Mouse (Mus musculus) kidney, adult 2 months (tissue): ENCODE measurements around the gene Exoc3l. TPM values are rescaled to one million over a fixed set of nuclear protein-coding genes. Genes with fewer than 3 reads are reported as not detected.
A peak's percentile ranks its signal among the peaks of the same experiment; 100 is the strongest.

Experiments used
- DNase-seq: peaks from one replicate; pipeline ENCODE4 v3.0.0; 2021
- H3K27ac ChIP-seq: fragments of 200-500 bp; 2 replicates; pipeline ENCODE4 v1.5.1; 2012; ENCODE audit warnings: low read depth, low read length, control low read depth, inconsistent platforms; ENCODE audit not compliant: insufficient read depth
- H3K27me3 ChIP-seq: fragments of 200-500 bp; replicated peaks from 2 replicates; pipeline ENCODE4 v1.6.1; 2012; ENCODE audit warnings: mild to moderate bottlenecking, moderate library complexity, low read length, inconsistent platforms; ENCODE audit not compliant: control insufficient read depth, insufficient read depth
- H3K36me3 ChIP-seq: fragments of 200-500 bp; 2 replicates; pipeline ENCODE4 v1.6.1; 2012; ENCODE audit warnings: mild to moderate bottlenecking, moderate library complexity, low read length, inconsistent platforms; ENCODE audit not compliant: control insufficient read depth, insufficient read depth
- H3K4me1 ChIP-seq: fragments of 200-500 bp; 2 replicates; pipeline ENCODE4 v1.6.1; 2011; ENCODE audit warnings: low read length; ENCODE audit not compliant: control insufficient read depth, insufficient read depth
- H3K4me3 ChIP-seq: fragments of 200-500 bp; 2 replicates; pipeline ENCODE4 v1.5.1; 2011; ENCODE audit warnings: mild to moderate bottlenecking, low read depth, low read length, control low read depth; ENCODE audit not compliant: insufficient read depth
- CTCF ChIP-seq: fragments of 200-500 bp; conservative IDR thresholded peaks from 2 replicates; pipeline ENCODE4 v1.5.1; 2011; ENCODE audit warnings: low read depth, mild to moderate bottlenecking, control low read depth, low read length, moderate library complexity, mixed read lengths; ENCODE audit not compliant: insufficient read depth, insufficient read length
- POLR2A ChIP-seq: fragments of 200-500 bp; IDR thresholded peaks from one replicate; pipeline ENCODE4 v1.6.1; 2011; ENCODE audit warnings: low read depth, low read length, control low read depth
- WGBS: fragments of 180-500 bp; shearing (Covaris S2); methylation state at CpG from one replicate; pipeline ENCODE4 v1.1.7; 2018; 5-methylcytosine and 5-hydroxymethylcytosine counted together
- polyA plus RNA-seq: library from polyadenylated mRNA; depleted of rRNA; stranded (reverse); fragments of >200 nt; gene quantifications from 2 replicates; pipeline ENCODE4 v1.2.3, GENCODE M21; 2012

Gene Exoc3l
- polyA plus RNA-seq, 1 experiment = 11.7 TPM

DNA sequence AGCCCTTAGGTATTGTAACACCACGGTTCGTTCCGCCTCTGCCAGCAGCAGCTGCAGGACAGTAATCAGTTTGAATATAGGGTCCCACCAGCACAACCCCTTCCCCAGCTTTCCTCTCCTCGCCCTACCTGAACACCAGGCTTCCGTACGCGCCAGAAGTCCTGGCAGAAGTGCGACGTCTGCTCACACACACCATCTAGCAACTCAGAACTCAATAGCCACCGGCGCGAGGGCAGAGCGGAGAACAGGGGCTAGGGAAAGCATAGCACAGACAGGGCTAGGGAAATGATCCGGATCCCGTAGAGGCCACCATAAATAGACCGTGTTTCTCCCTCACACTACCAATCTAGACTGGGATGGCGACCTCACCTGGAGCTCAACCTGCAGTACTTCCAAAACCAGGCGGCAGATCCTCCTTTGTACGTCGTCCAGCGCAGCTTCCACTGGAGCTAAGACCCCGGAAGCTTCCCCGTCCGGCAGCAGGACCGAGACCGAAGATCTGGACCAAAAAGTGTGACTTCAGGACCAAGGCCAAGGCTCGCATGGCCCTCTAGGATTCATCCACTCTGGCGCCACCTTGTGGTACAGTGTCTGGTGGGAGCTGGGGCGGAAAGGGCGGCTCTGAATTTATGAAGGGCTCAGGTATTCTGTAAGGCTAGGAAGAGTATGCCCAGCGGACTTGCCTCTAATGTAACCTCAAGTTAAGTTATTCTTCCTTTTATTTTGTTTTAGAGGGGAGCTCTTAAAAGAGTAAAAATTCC is 5.2 kb downstream of the Exoc3l start:
- Histone ChIP-seq H3K4me3 (no peak overlapping the region), H3K4me1 (peaks cover 7% of the 10 kb centered on the region; the same call in 1 of the 2 replicates), H3K27ac (no peak overlapping the region), H3K27me3 (no peaks in the 10 kb centered on the region), H3K36me3 (no peaks in the 10 kb centered on the region)
- WGBS = 17% methylated on average over 31 of the region's 31 CpGs
- peak; percentile 91 for DNase-seq
- TF ChIP-seq POLR2A = no peak
- peak; percentile 93 for TF ChIP-seq CTCF

GRCm38 (mm10) chr8:105289805-105290460 is 6.0 kb downstream of the Exoc3l start, which contains the start of gene 4931428F04Rik:
4931428F04Rik (minus strand) TSS chr8:105289864.
- WGBS = 8% methylated on average over 43 of the region's 43 CpGs
- H3K4me3 ChIP-seq = peak within 1 kb of the TSS; percentile 59
- H3K4me1 ChIP-seq = peaks cover 7% of the 10 kb centered on the region; the same call in 1 of the 2 replicates
- TF ChIP-seq CTCF (peak; percentile 53), POLR2A (no peak)
- H3K27me3 ChIP-seq = no peaks in the 10 kb centered on the region
- H3K27ac ChIP-seq = peak within 1 kb of the TSS; percentile 30; the same call in 1 of the 2 replicates
- DNase-seq = peak; percentile 28
- no peaks in the 10 kb centered on the region for H3K36me3 ChIP-seq

DNA sequence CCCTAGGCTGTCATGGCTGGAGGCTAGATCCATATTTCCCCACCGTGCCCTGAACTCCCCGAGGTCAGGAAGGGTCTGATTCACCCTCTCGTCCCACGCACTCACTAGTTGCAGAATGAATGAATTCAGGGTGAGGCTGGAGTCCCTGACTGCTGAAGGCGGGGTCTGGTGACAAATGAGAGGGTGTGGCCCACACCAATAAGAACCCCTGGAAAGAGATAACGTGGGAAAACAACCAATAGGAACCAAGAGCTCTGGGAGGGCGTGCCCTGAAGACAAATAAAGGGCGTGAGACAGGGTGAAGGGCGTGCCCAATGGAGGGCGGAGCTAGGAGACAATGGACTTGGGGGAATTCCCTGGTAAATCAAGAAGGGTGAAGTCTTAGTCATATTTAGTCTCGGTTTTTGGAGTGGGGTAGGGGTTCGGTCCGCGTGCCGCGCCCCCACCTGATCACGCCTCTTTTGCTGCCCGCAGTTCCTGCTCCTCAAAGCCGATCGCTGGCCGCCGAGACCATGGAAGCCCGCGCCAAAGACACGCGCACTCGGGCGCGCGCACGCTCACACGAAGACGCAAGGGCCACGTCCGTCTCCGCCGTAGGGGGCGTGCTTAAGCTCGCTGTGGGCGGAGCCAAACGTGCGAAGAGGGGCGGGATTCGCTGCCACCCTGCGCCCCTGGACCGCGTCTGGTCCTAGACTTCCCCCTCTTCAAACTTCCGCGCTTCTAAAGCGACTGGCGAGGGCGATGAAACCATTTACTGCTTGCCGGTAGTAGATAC is 6.8 kb downstream of the Exoc3l start:
- Histone ChIP-seq H3K4me3 (peak overlapping the region; percentile 59), H3K36me3 (no peaks in the 10 kb centered on the region), H3K27ac (peak overlapping the region; percentile 30; the same call in 1 of the 2 replicates), H3K27me3 (no peaks in the 10 kb centered on the region), H3K4me1 (peaks cover 7% of the 10 kb centered on the region; the same call in 1 of the 2 replicates)
- peak; percentile 90 for DNase-seq
- peak; percentile 18 for TF ChIP-seq POLR2A
- TF ChIP-seq CTCF = no peak
- WGBS = 3% methylated on average over 53 of the region's 53 CpGs

GRCm38 (mm10) chr8:105288231-105288630 is 7.7 kb downstream of the Exoc3l start:
- Histone ChIP-seq H3K4me3 (no peak overlapping the region), H3K27ac (no peak overlapping the region), H3K27me3 (no peaks in the 10 kb centered on the region), H3K4me1 (peaks cover 7% of the 10 kb centered on the region; the same call in 1 of the 2 replicates), H3K36me3 (no peaks in the 10 kb centered on the region)
- 86% methylated on average over 5 of the region's 5 CpGs for WGBS
- no peak for TF ChIP-seq CTCF
- no peak for TF ChIP-seq POLR2A
- DNase-seq = no peak

DNA sequence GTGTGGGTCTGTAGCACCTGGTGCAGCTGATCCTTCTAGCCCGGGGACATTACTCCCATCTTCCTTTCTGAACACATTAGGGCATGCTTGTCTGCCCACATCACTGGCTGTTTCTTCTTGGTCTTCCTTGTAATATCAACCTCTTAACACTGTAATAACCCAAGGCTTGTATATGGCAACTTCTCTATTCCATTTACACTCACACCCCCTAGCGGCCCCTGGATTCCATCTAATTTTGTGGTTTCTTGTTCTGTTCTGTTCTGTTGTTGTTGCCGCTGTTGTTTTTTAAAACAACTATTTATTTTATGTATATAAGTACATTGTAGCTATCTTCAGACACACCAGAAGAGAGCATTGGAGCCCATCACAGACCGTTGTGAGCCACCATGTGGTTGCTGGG is 9.0 kb downstream of the Exoc3l start:
- 90% methylated on average over 4 of the region's 4 CpGs for WGBS
- Histone ChIP-seq H3K4me3 (no peak overlapping the region), H3K27ac (no peak overlapping the region), H3K27me3 (no peaks in the 10 kb centered on the region), H3K4me1 (peaks cover 7% of the 10 kb centered on the region; the same call in 1 of the 2 replicates), H3K36me3 (no peaks in the 10 kb centered on the region)
- TF ChIP-seq POLR2A = no peak
- no peak for TF ChIP-seq CTCF
- DNase-seq = no peak

GRCm38 (mm10) chr8:105285514-105285913 is 10.4 kb downstream of the Exoc3l start:
- Histone ChIP-seq H3K4me3 (no peak overlapping the region), H3K27ac (no peak overlapping the region), H3K4me1 (peaks cover 7% of the 10 kb centered on the region; the same call in 1 of the 2 replicates), H3K36me3 (no peaks in the 10 kb centered on the region), H3K27me3 (no peaks in the 10 kb centered on the region)
- TF ChIP-seq POLR2A (no peak), CTCF (no peak)
- 70% methylated on average over 12 of the region's 12 CpGs for WGBS
- no peak for DNase-seq

- 51% methylated on average over 23 of the region's 23 CpGs for WGBS
- Histone ChIP-seq H3K27me3 (no peaks in the 10 kb centered on the region), H3K4me1 (no peaks in the 10 kb centered on the region; the same call in 1 of the 2 replicates), H3K36me3 (no peaks in the 10 kb centered on the region), H3K27ac (no peak overlapping the region), H3K4me3 (no peak overlapping the region)
- TF ChIP-seq POLR2A = no peak
- peak; percentile 91 for TF ChIP-seq CTCF
- peak; percentile 44 for DNase-seq
Measured at GRCm38 (mm10) chr8:105283074-105283473, 12.8 kb downstream of the Exoc3l start.
